Mouse (Mus musculus) thymus, postnatal 36 days (tissue): Measurements from ENCODE around the gene Nufip2.
A peak's percentile ranks its signal among the peaks of the same experiment; 100 is the strongest.

Experiments used
- DNase-seq, 2 experiments: peaks; one replicate each; pipeline ENCODE4 v3.0.0; 2022; ENCODE audit warnings: mixed read lengths in 2 of 2

Nufip2 gene

DNA sequence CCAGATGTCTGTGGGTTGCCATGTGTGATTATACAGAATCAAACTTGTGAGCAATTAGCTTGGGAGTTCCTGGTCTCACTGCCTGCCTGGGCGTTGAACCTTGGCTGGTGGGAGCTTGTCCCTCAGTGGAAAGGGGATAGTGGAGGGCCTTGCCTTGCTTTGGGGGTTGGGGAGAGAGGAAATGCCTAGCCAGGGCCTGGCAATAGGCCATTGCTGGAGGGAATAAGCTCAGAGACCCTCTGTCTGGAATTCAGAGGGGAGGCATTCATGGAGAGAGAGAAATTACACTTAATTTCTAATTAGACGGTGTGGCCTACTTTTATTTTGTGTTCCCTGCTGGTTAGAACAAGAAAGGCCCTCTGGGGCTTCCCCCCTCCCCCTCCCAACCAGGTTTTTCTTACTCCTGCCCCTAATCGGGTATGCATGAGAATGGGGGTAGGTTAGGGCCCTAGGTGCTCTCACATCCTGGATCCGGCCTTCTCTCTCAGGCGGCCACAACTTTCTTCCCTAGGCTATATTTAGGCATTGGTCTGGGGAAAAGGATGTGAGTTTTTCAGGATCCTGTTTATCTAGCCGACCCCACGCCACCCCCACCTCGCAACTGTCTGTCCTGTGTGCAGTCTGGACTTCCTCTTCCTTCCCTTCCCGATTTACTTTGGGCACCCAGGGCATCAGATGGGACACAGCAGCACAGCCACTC, 89.9 kb downstream of the Nufip2 start:
- DNase-seq, result no peak

DNA sequence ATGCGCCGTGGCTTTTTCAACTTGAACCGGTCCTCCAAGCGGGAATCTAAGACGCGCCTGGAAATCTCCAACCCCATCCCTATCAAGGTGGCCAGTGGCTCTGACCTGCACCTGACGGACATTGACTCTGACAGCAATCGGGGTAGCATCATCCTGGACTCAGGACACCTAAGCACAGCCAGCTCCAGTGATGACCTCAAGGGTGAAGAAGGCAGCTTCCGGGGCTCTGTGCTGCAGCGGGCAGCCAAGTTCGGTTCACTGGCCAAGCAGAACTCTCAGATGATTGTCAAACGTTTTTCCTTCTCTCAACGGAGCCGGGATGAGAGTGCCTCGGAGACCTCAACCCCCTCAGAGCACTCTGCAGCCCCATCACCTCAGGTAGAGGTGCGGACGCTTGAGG, 91.5 kb downstream of the Nufip2 start:
- no peak for DNase-seq

DNA sequence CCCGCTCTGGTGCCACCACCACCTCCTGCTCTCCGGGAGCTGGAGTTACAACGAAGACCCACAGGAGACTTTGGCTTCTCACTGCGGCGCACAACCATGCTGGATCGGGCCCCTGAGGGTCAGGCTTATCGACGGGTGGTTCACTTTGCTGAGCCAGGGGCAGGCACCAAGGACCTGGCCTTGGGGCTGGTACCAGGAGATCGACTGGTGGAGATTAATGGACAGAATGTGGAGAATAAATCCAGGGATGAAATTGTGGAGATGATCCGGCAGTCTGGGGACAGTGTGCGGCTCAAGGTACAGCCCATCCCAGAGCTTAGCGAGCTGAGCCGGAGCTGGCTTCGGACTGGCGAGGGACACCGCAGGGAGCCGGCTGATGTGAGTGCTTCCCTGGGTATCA, 92.0 kb downstream of the Nufip2 start:
- DNase-seq, result no peak

DNA sequence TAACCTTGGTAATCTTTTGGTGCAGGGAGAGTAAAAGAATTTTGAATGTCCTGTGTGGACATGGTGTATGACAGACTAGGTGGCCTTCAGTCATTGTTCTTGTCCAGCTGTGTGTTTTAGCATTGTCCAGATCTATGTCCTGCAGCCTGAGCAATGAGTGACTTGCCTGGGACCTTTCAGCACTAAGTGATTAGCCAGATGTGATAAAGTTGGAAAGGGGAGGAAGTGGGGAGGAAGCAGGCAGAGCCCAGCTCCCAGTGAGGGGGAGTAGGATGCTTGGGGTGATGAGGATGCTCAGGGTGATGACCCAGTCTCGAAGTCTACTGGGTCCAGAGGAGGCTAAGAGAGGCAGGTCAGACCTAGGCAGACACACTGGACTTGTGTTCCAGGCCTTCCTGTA, 93.3 kb downstream of the Nufip2 start:
- DNase-seq, result no peak

DNA sequence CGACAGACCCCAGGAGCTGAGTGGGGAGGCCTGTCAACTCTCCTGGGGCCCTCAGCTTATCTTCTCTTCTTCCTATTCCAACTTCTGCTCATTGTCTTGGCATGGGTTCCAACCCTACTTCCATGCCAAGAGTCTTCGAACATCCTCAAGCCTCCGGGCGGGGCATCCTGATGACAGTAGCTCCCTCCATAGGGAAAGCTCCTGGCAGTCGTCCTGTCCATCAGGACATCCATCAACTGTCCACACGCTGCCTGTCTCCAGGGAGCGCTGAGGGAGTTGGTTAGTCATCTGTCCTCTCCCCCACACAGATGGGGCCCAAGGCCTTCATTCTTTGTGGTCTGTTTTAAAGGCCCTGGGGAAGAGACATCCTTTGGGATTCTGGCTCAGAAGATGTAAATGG, 95.1 kb downstream of the Nufip2 start:
- DNase-seq, result no peak

DNA sequence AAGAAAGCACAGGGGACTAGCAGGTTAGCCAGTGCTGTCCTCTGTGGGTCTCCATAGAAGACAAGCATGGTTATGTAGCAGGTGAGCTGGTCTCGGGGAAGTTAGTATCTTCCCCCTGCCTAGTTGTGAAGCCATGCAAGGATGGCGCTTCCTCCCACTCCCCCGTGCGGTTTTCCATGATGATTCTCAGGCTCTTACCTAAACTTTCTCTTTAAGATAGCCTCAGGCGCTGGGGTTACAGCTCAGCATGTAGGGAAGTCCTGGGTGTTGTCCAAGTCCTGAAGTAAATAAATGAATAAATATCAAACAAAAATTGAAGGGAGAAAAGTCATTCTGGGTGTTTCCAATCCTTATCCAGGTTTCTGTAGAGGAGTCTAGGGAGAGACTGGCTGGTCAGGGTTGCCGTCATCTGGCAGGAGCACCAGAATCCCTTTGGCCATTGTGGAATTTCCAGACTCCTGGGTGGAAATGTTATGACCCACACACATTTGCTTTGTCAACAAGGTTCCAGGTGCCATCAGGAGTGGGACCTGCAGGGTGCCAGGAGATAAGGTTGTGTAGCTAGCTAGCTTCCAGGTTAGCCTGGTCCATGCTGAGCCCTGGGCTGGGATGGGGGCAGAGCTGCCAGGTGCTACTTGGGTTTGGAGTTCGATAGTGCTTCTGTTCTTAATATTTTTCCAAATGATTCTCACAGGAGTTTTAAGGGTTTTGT, 96.3 kb downstream of the Nufip2 start:
- DNase-seq, result no peak

DNA sequence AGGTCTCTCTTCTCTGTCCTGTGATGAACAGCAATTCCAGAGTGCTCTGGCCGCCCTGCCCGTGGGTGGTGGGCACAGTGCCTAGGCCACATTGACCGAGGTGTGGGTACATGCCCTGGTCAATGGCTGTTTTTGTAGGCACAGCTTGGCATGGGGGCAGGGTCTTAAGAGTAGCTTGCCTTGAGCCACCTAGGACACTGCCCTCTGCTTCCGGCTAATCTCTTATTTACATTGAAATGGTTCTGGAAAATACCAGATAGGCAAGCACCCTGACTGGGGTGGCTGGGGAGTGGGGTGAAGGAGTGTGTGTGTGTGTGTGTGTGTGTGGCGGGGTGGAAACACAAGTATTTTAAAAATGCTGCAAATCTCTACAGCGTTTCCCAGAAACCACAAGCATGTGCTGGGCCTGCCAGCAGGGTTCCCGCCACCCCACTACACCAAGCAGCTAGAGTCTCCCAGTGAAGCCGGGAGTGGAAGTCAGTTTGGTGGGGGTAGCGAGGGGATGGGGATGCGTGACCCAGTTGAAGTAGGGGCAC, 97.3 kb downstream of the Nufip2 start:
- no peak for DNase-seq

DNA sequence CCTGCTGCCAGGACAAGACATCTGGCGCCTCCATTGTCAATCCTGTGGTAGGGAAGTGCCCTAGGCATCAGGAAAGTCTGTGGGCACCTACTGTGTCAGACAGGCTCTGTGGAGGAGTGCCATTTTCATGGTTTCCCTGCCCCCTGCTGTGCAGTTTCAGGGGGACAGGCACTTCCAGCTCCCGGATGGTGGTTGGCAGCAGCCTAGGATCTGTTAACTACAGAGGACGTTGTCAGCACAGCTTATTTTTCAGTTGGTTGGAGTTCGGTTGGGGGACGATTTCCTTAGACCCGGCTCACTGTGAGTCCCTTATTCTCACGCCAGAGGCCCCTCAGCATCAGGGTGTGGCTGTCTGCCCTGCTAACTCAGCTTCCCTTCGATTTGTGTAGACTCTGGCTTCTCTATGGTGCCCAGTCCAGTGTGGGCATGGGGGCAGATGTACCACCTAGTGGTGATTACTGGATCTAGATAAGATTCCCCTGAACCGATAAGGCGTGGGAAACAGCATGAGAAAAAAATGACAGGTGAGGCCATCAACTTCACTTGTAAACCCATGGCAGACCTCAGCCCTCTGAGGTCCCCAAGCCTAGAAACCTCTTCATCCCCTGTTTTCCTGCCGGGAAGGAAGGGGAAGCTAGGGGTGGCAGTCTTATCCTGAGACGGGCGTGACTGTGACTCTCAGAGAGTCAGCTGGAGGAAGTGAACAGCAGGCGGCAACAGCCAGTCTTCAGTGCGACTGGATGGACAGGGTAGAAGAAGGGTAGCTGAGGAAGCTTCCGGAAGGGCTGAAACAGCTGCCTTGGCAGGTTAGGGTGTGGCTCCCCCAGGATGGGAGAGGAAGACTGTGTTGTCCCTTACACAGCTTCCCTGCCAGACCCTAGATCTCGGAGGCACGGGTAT, 98.0 kb downstream of the Nufip2 start:
- peak; percentile 48 to 59 for DNase-seq

DNA sequence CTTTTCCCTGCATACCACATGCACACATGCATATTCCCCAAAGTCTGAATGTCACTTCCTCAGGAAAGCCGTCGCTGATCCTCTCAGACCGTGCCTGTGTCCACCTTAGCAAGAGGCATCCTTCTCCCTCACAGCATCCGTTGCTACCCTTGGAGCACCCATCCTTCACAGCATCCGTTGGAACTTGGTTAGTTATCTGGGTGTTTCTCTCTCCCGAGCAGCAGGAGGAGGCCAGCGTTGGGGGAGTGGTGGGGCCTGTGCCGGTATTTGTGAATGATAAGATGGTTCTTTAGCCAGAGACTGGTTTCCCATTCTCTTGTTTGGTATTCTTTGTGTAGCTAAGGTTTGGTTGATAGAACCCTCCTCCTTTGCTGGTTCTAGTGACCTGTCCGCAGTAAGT, 98.9 kb downstream of the Nufip2 start:
- no peak for DNase-seq

DNA sequence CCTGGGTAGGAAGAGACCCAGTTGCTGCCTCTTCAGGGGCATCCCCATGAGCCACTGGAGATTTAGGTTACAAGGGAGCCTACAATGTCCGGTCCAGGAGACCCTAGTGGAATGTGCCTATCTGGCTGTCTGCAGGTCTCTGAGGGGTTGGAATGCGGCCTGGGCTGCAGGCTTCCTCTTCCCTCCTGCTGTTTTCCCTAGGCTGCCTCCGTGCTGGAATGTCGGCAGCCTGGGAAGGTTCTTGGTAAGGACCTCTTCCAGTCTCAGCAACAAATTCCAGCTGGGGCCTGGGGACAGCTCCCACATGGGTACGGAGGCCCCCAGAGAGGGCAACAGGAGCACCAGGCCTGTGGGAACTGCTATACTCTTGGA, 99.4 kb downstream of the Nufip2 start:
- DNase-seq, result no peak

DNA sequence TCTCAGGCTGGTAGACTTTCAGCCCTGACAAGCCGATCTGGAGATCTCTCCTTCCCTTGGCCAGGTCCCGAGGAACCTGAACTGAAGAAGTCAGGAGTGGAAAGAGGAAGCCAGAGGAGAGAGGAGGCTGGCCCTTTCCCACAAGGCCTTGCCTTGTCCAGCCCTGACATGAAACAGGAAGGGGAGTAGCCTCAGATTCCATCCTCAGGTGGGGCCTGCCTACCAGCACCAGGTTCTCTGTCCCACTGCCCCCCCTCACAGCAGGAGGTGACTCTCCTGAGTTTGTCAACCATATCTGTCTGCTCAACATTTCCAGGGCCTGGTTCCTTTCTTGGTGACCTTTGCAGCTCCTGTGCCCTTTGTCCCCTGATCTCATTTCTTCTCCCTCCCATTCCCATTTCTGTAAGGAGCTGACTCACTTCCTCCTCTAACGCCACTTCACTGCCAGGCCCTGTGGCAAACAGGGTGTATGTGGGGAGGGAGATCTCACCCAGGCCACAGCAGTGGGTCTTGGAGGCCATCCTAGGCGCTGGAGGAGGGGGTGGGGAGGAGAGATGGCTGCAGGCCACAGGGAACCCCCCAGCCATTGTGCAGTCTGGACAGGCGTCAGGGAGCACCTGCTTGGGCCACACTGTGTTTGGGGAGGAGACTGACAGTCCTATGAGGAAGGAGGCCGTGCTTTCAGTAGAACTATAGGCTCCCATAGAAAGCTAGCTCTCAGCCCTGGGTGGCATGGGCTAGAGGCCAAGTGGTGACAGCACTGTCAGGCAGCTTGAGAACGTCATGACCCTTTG, 100.0 kb downstream of the Nufip2 start:
- DNase-seq, result no peak

DNA sequence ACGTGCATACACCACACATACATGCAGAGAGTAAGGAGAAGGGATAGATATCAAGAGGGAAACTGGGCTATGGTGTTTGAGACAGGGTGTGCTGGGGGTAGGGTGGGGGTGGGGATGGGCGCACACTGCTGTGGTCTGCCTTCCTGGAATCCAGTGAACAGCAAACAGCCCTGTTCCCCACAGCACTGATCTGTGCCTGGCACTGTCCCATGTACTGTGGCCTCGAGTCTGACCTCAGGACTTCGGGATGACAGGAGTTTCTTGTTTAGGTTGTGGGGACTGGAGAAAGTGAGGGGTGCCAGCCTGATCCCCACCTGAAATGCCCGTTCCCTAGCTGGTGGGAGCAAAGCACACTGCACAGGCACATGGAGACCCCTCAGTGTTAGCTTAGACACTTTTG, 101.8 kb downstream of the Nufip2 start, which contains the start of gene Gm10277:
TSS of gene Gm10277 (minus strand) at position 41 of the 400 bp plus-strand sequence.
- no peak for DNase-seq

DNA sequence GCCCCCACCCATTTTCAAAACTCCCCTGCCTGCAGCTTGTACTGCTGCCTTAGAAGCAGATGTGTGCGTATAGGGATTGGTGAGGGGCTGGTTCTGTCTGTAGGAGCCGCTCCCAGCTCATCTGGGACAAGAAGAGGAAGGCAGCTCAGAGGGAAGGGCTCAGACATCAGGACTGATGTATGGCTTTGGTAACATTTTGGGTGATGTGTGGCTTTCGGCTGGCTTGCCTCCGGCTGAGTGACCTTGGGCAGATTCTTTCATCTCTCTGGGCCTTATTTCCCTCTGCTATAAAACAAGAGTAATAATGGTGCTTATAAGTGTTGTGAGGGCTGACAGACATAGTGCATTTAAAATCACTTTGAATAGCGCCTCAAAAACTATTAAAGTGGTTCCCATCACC, 103.6 kb downstream of the Nufip2 start:
- DNase-seq, result no peak

DNA sequence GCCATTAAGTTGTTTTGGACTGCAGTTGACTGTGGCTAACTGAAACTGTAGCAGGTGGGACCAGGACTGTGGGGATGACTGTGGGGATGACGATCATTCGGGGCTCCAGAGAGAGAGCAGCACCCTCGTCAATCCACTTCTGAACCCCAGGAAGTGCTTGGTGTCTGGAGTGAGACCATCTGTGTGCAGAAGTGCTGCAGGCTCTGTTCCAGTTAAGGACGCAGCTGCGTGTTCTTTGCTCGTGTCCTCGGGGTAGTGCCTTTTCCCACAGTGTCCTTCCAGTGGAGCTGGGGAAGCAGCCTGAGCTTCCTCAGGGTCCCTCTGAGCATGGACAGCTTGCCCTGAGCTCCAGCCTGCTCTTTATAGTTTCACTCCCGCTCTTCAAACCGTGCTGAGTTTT, 104.3 kb downstream of the Nufip2 start:
- peak; percentile 44 to 66 for DNase-seq

DNA sequence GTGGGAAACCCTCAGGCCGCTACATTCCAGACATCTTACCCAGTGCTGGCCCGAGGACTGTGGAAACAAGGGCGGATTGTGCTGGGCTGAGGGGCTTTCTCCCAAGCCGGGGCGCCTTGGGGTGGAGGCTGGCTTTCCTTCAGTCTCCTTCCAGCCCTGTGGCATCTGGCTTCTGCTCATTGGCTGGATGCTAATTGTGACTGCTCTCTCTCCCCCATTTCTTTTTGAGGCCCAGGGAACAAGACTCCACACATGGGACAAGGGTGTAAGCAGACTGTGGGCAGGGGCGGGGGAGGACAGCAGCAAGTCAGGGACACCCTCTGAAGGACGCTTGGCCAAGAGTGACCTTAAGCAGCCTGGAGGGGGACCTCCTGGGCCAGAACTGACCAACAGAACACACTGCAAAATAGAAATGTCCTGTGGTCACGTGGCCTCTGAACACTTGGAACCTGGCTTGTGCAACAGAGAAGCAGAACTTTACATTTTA, 105.3 kb downstream of the Nufip2 start:
- peak in 1 of 2 experiments; percentile 30 for DNase-seq
